Mouse (Mus musculus) left cerebral cortex, postnatal 4 days (tissue): ENCODE measurements around the gene Ntrk3. TPM values are rescaled to one million over a fixed set of nuclear protein-coding genes. Genes with fewer than 3 reads are reported as not detected.
A peak's percentile ranks its signal among the peaks of the same experiment; 100 is the strongest.

Experiments used
- DNase-seq: peaks from one replicate; pipeline ENCODE4 v3.0.0-alpha.2; 2022
- intact Hi-C: fragments of 180-260 bp; cut with DNase I; formaldehyde crosslinking; loops from one replicate; pipeline ENCODE4 v1.15.1; 2025
- total RNA-seq, 2 experiments: library from RNA; stranded (reverse); gene quantifications; 2 replicates each; pipeline ENCODE4 v1.2.3; 2021

The Ntrk3 gene
- 100 to 1,000 TPM; 130 to 143 TPM for total RNA-seq

- DNase-seq, result no peak
- intact Hi-C loops, result no loop called here
Measured at GRCm38 (mm10) chr7:78737614-78738210, at the start of gene Ntrk3. Gene Ntrk3, minus strand, starts transcription at chr7:78738012.

GRCm38 (mm10) chr7:78785906-78786305 lies 48.1 kb upstream of the Ntrk3 start:
- DNase-seq, result no peak
- intact Hi-C loops, result loop anchor here (5.0 kb wide), 1 partner anchor 436 kb away; no protein-coding TSS in a partner anchor

- DNase-seq, result peak; percentile 92
- intact Hi-C loops, result no loop called here
Measured at GRCm38 (mm10) chr7:78782639-78783581, 45.1 kb upstream of the Ntrk3 start, which contains the start of the genes Mrps11 and Mrpl46. Gene Mrps11, plus strand, starts transcription at chr7:78783119. Gene Mrpl46, minus strand, starts transcription at chr7:78783531.

GRCm38 (mm10) chr7:78778741-78779140 lies 40.9 kb upstream of the Ntrk3 start:
- intact Hi-C loops, result no loop called here
- DNase-seq, result no peak

GRCm38 (mm10) chr7:78770936-78771335 lies 33.1 kb upstream of the Ntrk3 start:
- DNase-seq, result no peak
- intact Hi-C loops, result no loop called here

GRCm38 (mm10) chr7:78769075-78769652 lies 31.4 kb upstream of the Ntrk3 start:
- intact Hi-C loops, result loop anchor here (5.0 kb wide), 1 partner anchor 172 kb away; no protein-coding TSS in a partner anchor
- DNase-seq, result no peak

- intact Hi-C loops, result loop anchor here (5.0 kb wide), 1 partner anchor 171 kb away; no protein-coding TSS in a partner anchor
- DNase-seq, result no peak
Measured at GRCm38 (mm10) chr7:78767929-78768531, 30.2 kb upstream of the Ntrk3 start.

- intact Hi-C loops, result loop anchor here (5.0 kb wide), 1 partner anchor 169 kb away; no protein-coding TSS in a partner anchor
- DNase-seq, result peak; percentile 95
Measured at GRCm38 (mm10) chr7:78766019-78766683, 28.3 kb upstream of the Ntrk3 start.

GRCm38 (mm10) chr7:78765215-78765631 lies 27.4 kb upstream of the Ntrk3 start:
- intact Hi-C loops, result loop anchor here (5.0 kb wide), 1 partner anchor 168 kb away; no protein-coding TSS in a partner anchor
- peak; percentile 84 for DNase-seq

GRCm38 (mm10) chr7:78763801-78764200 lies 26.0 kb upstream of the Ntrk3 start:
- intact Hi-C loops, result no loop called here
- DNase-seq, result peak; percentile 35

GRCm38 (mm10) chr7:78754458-78755000 lies 16.7 kb upstream of the Ntrk3 start:
- peak; percentile 43 for DNase-seq
- intact Hi-C loops, result no loop called here

GRCm38 (mm10) chr7:78753752-78754457 lies 16.1 kb upstream of the Ntrk3 start:
- no peak for DNase-seq
- intact Hi-C loops, result no loop called here

- no peak for DNase-seq
- intact Hi-C loops, result no loop called here
Measured at GRCm38 (mm10) chr7:78752961-78753360, 15.1 kb upstream of the Ntrk3 start.

GRCm38 (mm10) chr7:78743731-78744385 lies 6.0 kb upstream of the Ntrk3 start:
- intact Hi-C loops, result no loop called here

GRCm38 (mm10) chr7:78739351-78740000 lies 1.7 kb upstream of the Ntrk3 start:
- intact Hi-C loops, result no loop called here
- DNase-seq, result no peak

More at GRCm38 (mm10) chr7:78743731-78744385, 6.0 kb upstream of the Ntrk3 start:
- DNase-seq, result no peak

- intact Hi-C loops, result no loop called here
- DNase-seq, result no peak
Measured at GRCm38 (mm10) chr7:78737196-78737595, 616 bp downstream of the Ntrk3 start.

GRCm38 (mm10) chr7:78731391-78731790 lies 6.4 kb downstream of the Ntrk3 start:
- DNase-seq, result no peak
- intact Hi-C loops, result no loop called here

GRCm38 (mm10) chr7:78724591-78724990 lies 13.2 kb downstream of the Ntrk3 start:
- intact Hi-C loops, result no loop called here
- no peak for DNase-seq
